Mouse (Mus musculus): ENCODE data around the gene Gm17349.

DNA sequence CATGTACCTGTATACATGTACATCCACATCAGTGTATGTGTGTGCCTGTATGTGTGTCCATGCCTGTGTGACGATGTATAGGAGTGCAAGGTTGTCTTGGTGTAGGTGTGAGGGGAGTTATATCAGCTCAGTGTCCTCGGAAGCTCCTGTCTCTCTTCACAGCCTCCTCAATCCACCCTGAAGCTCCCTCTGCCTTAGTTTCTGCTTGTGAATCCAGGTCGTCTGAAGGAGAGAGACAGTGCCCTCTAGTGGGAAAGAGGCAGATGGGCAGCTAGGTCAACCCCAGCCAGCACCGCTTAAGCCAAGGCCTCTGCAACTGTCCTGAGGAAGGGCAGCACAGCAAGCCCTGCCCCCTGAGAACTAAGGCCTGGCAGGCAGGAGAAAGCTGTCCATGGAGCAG, 16.6 kb downstream of the Gm17349 start:
- peak; percentile 72; the same call in 1 of the 2 replicates for TF ChIP-seq CTCF (IDR thresholded peaks at IDR 0.05; ENCODE audit: borderline replicate concordance, control insufficient read depth, extremely low read depth, insufficient read depth, low read length, poor library complexity)
- no peak for TF ChIP-seq POLR2A (IDR thresholded peaks at IDR 0.05; ENCODE audit: control insufficient read depth, extremely low read depth, insufficient read depth, low read length, poor library complexity)
